Mouse (Mus musculus) heart, adult 2 months (tissue): ENCODE data around the gene Pex6.

Experiments used
- CTCF ChIP-seq: fragments of 200-600 bp; IDR thresholded peaks from 2 replicates; pipeline ENCODE4 v1.8.1; 2022; ENCODE audit warnings: antibody characterized with exemption, mild to moderate bottlenecking, moderate library complexity
- POLR2A ChIP-seq: fragments of 200-500 bp; IDR thresholded peaks from 2 replicates; pipeline ENCODE4 v1.6.1; 2011; ENCODE audit warnings: mild to moderate bottlenecking, low read depth, low read length, control low read depth; ENCODE audit not compliant: insufficient read depth

DNA sequence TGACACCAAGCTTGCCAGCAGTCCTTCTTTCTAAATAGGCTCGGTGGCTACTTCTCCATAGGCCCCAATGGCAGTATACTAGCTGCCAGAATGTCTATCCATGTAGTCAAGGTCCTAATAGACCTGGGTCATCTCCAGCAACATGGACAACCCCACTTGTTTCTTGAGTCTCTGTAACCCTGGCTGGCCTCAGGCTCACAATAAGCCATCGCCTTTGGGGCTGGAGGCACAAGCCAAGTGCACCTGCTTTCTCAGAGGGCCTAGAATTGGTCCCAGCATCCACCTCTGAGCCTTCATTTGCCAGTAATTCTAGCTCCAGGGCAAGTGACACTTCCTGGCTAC lies 62.8 kb downstream of the Pex6 start:
- TF ChIP-seq CTCF, result no peak
- no peak for TF ChIP-seq POLR2A
